Mouse (Mus musculus) limb, embryonic 13.5 days (tissue): ENCODE measurements around the gene Hps4. TPM values are rescaled to one million over a fixed set of nuclear protein-coding genes. Genes with fewer than 3 reads are reported as not detected.

Experiments
- ATAC-seq: fragments of 200-750 bp; cut with Nextera tagmentation; 2 replicates; pipeline ENCODE4 v1.8.0; 2017; ENCODE audit warnings: low read depth, moderate number of reproducible peaks, moderate TSS enrichment; ENCODE audit not compliant: low FRiP score
- H3K27ac ChIP-seq: fragments of 300-500 bp; sonication (generic); 2 replicates; pipeline ENCODE4 v1.5.1; 2015; ENCODE audit warnings: inconsistent platforms, mild to moderate bottlenecking, moderate library complexity
- H3K27me3 ChIP-seq: fragments of 300-500 bp; sonication (generic); 2 replicates; pipeline ENCODE4 v1.6.1; 2015; ENCODE audit warnings: mild to moderate bottlenecking, inconsistent platforms
- H3K36me3 ChIP-seq: fragments of 300-500 bp; sonication (generic); 2 replicates; pipeline ENCODE4 v1.6.1; 2015; ENCODE audit warnings: inconsistent platforms, mild to moderate bottlenecking, moderate library complexity
- H3K4me1 ChIP-seq: fragments of 300-500 bp; sonication (generic); 2 replicates; pipeline ENCODE4 v1.6.1; 2015; ENCODE audit warnings: inconsistent platforms
- H3K4me2 ChIP-seq: fragments of 300-500 bp; sonication (generic); replicated peaks from 2 replicates; pipeline ENCODE4 v1.6.1; 2015; ENCODE audit warnings: inconsistent platforms, mild to moderate bottlenecking, moderate library complexity
- H3K4me3 ChIP-seq: fragments of 300-500 bp; sonication (generic); 2 replicates; pipeline ENCODE4 v1.5.1; 2015; ENCODE audit warnings: moderate library complexity, mild to moderate bottlenecking, inconsistent platforms
- H3K9ac ChIP-seq: fragments of 300-500 bp; sonication (generic); 2 replicates; pipeline ENCODE4 v1.6.1; 2015; ENCODE audit warnings: mild to moderate bottlenecking, inconsistent platforms
- H3K9me3 ChIP-seq: fragments of 300-500 bp; sonication (generic); 2 replicates; pipeline ENCODE4 v1.6.1; 2016; ENCODE audit warnings: inconsistent platforms
- WGBS: fragments of 180-500 bp; shearing (Covaris S2); methylation state at CpG from one replicate; pipeline ENCODE4 v1.1.7; 2015; 5-methylcytosine and 5-hydroxymethylcytosine counted together
- polyA plus RNA-seq: library from polyadenylated mRNA; unstranded; fragments of >200 nt; fragmentation: Nextera tagmentation; extraction: Ambion mirVana; gene quantifications from 2 replicates; pipeline ENCODE4 v1.2.1, GENCODE M21; 2015

The Hps4 gene
- polyA plus RNA-seq, 1 experiment from 2014 or later = 43.6 TPM

DNA sequence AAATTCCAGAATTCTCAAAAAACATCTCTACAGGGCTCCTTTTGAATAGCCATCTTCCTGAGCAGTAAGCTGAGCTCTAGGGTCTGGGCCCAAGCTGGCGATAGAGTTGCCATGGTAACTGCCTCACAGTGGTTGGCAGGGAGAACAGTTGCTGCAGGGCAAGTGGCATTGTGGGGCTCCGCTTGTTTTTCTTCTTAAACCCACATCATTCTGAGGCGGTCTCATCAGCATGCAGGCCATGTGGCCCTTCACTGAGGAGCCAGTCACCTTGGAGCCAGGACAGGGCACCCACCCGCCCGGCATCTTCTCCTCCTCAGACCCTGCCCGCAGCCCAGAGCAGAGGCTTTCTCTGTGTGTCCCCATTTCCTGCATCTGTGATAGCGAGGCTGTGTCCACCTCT, 29.1 kb downstream of the Hps4 start:
- Histone ChIP-seq H3K36me3 (peaks cover 92% of the 10 kb centered on the region), H3K9ac (no peak overlapping the region), H3K27ac (no peak overlapping the region), H3K27me3 (no peaks in the 10 kb centered on the region), H3K4me2 (no peak overlapping the region), H3K4me1 (no peaks in the 10 kb centered on the region), H3K9me3 (no peaks in the 10 kb centered on the region), H3K4me3 (no peak overlapping the region)
- WGBS = 71% methylated on average over 7 of the region's 7 CpGs
- no peak for ATAC-seq

- H3K36me3 ChIP-seq = peaks cover 91% of the 10 kb centered on the region
- H3K4me3 ChIP-seq = no peak overlapping the region
- H3K27ac ChIP-seq = no peak overlapping the region
- H3K9me3 ChIP-seq = no peaks in the 10 kb centered on the region
- no peak overlapping the region for H3K9ac ChIP-seq
- no peaks in the 10 kb centered on the region for H3K27me3 ChIP-seq
- no peaks in the 10 kb centered on the region for H3K4me1 ChIP-seq
- WGBS = 87% methylated on average over 4 of the region's 4 CpGs
- ATAC-seq = no peak
- no peak overlapping the region for H3K4me2 ChIP-seq
Measured at GRCm38 (mm10) chr5:112376111-112376510, 33.2 kb downstream of the Hps4 start.

DNA sequence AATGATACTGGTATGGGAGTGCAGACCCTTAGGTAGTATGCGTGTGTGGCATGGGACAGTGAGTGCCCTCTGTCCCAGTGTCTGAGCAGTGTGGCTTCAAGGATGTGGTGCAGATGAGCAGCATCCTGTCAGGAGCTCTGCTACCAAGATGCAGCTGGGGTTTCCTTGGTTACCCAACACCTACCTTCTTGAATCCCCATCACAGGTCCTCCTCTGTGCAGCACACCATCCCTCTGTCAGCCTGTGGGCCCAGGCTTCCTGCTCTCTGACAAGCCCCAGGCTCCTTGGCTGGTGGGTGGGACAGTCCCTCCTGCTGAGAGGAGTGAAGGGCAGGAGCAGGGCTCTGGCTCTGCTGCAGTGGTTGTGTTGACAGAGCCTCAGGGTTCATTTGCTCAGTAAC, 34.5 kb downstream of the Hps4 start:
- Histone ChIP-seq H3K27ac (no peak overlapping the region), H3K36me3 (peaks cover 80% of the 10 kb centered on the region), H3K4me2 (no peak overlapping the region), H3K27me3 (no peaks in the 10 kb centered on the region), H3K9ac (no peak overlapping the region; the same call in 1 of the 2 replicates), H3K4me3 (no peak overlapping the region), H3K9me3 (no peaks in the 10 kb centered on the region), H3K4me1 (peaks cover 2% of the 10 kb centered on the region; the same call in 1 of the 2 replicates)
- no peak for ATAC-seq
- 80% methylated on average over 1 of the region's 1 CpGs for WGBS

DNA sequence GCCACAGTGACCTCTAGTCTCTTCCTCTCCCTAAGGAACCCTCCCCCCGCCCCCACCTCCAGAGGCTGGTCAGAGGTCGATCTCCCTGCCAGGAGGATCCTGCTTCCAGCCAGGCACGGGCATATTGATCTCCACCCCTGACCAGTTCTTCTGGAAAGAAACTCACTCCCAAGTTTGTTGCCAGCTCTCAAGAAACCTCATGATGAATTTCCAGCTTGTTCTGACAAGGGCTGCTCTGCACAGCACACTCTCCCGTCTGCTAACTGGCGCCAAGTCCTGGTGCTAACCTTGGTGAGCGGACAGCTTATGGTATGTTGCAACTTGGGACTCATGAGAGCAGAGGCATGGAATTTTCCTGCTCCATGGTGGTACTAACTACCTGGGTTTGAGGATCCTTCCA, 35.8 kb downstream of the Hps4 start:
- H3K9ac ChIP-seq = no peak overlapping the region
- no peak overlapping the region for H3K4me2 ChIP-seq
- H3K36me3 ChIP-seq = peaks cover 66% of the 10 kb centered on the region
- H3K27me3 ChIP-seq = no peaks in the 10 kb centered on the region
- 76% methylated on average over 6 of the region's 6 CpGs for WGBS
- H3K9me3 ChIP-seq = no peaks in the 10 kb centered on the region
- H3K4me1 ChIP-seq = peaks cover 14% of the 10 kb centered on the region
- no peak overlapping the region for H3K4me3 ChIP-seq
- no peak for ATAC-seq
- no peak overlapping the region for H3K27ac ChIP-seq

- Histone ChIP-seq H3K27me3 (no peaks in the 10 kb centered on the region), H3K4me3 (no peak overlapping the region), H3K27ac (no peak overlapping the region), H3K36me3 (peaks cover 58% of the 10 kb centered on the region), H3K9ac (no peak overlapping the region; the same call in 1 of the 2 replicates), H3K4me2 (no peak overlapping the region), H3K9me3 (no peaks in the 10 kb centered on the region), H3K4me1 (peaks cover 14% of the 10 kb centered on the region)
- 89% methylated on average over 11 of the region's 11 CpGs for WGBS
- no peak for ATAC-seq
Measured at GRCm38 (mm10) chr5:112381154-112381553, 38.3 kb downstream of the Hps4 start.

DNA sequence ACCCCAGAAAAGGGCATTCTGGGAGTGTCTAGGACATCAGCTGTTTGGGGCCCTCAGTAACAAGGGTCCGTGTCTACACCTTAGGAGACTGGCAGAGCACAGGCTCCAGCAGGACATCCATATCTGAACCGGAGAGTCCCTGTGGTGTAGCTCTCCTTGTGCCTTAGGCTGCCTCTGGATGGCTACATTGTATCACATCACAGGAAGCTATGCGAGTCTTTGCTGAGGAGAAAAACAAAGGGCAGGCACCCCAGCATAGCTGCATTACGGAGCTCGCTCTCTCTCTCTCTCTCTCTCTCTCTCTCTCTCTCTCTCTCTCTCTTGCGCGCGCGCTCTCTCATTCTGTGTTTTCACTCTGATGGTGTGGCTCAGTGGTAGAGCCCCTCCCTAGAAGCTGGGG, 39.2 kb downstream of the Hps4 start:
- H3K36me3 ChIP-seq = peaks cover 63% of the 10 kb centered on the region
- no peak for ATAC-seq
- H3K4me3 ChIP-seq = no peak overlapping the region
- H3K27ac ChIP-seq = no peak overlapping the region
- peaks cover 14% of the 10 kb centered on the region for H3K4me1 ChIP-seq
- no peaks in the 10 kb centered on the region for H3K27me3 ChIP-seq
- H3K9ac ChIP-seq = no peak overlapping the region
- 84% methylated on average over 9 of the region's 9 CpGs for WGBS
- H3K9me3 ChIP-seq = no peaks in the 10 kb centered on the region
- no peak overlapping the region for H3K4me2 ChIP-seq

- Histone ChIP-seq H3K4me1 (peaks cover 14% of the 10 kb centered on the region), H3K27me3 (no peaks in the 10 kb centered on the region), H3K27ac (peak overlapping the region; percentile 55; the same call in 1 of the 2 replicates), H3K36me3 (peaks cover 61% of the 10 kb centered on the region), H3K9me3 (no peaks in the 10 kb centered on the region), H3K9ac (no peak overlapping the region; the same call in 1 of the 2 replicates), H3K4me3 (no peak overlapping the region), H3K4me2 (no peak overlapping the region)
- peak; percentile 80 for ATAC-seq
- 46% methylated on average over 16 of the region's 17 CpGs for WGBS
Measured at GRCm38 (mm10) chr5:112382641-112383330, 39.9 kb downstream of the Hps4 start.

- peaks cover 18% of the 10 kb centered on the region for H3K4me1 ChIP-seq
- no peak overlapping the region for H3K9ac ChIP-seq
- H3K4me3 ChIP-seq = no peak overlapping the region
- 92% methylated on average over 13 of the region's 13 CpGs for WGBS
- no peak for ATAC-seq
- H3K27ac ChIP-seq = no peak overlapping the region
- H3K36me3 ChIP-seq = peaks cover 43% of the 10 kb centered on the region
- H3K27me3 ChIP-seq = no peaks in the 10 kb centered on the region
- H3K9me3 ChIP-seq = no peaks in the 10 kb centered on the region
- no peak overlapping the region for H3K4me2 ChIP-seq
Measured at GRCm38 (mm10) chr5:112384805-112385472, 42.1 kb downstream of the Hps4 start.

GRCm38 (mm10) chr5:112385973-112386372, 43.1 kb downstream of the Hps4 start:
- Histone ChIP-seq H3K4me3 (no peak overlapping the region), H3K9me3 (no peaks in the 10 kb centered on the region), H3K4me2 (no peak overlapping the region), H3K27ac (no peak overlapping the region), H3K4me1 (peaks cover 18% of the 10 kb centered on the region), H3K36me3 (peaks cover 42% of the 10 kb centered on the region), H3K27me3 (no peaks in the 10 kb centered on the region), H3K9ac (no peak overlapping the region)
- 83% methylated on average over 2 of the region's 2 CpGs for WGBS
- no peak for ATAC-seq

GRCm38 (mm10) chr5:112389352-112389751, 46.5 kb downstream of the Hps4 start:
- Histone ChIP-seq H3K27me3 (peaks cover 29% of the 10 kb centered on the region), H3K36me3 (peaks cover 48% of the 10 kb centered on the region), H3K9ac (0 out of 2 replicates have a peak overlapping the region, but pooled peaks have one; percentile 4), H3K27ac (no peak overlapping the region), H3K4me1 (peaks cover 13% of the 10 kb centered on the region), H3K4me2 (no peak overlapping the region), H3K9me3 (no peaks in the 10 kb centered on the region), H3K4me3 (no peak overlapping the region)
- 72% methylated on average over 9 of the region's 9 CpGs for WGBS
- no peak for ATAC-seq

GRCm38 (mm10) chr5:112391002-112391401, 48.1 kb downstream of the Hps4 start:
- Histone ChIP-seq H3K4me2 (no peak overlapping the region), H3K36me3 (peaks cover 33% of the 10 kb centered on the region), H3K4me3 (no peak overlapping the region), H3K9ac (no peak overlapping the region; the same call in 1 of the 2 replicates), H3K27me3 (peaks cover 29% of the 10 kb centered on the region), H3K4me1 (peaks cover 16% of the 10 kb centered on the region), H3K27ac (no peak overlapping the region), H3K9me3 (no peaks in the 10 kb centered on the region)
- no peak for ATAC-seq
- WGBS = 51% methylated on average over 16 of the region's 16 CpGs

GRCm38 (mm10) chr5:112391676-112392323, 48.9 kb downstream of the Hps4 start:
- 70% methylated on average over 27 of the region's 27 CpGs for WGBS
- no peaks in the 10 kb centered on the region for H3K9me3 ChIP-seq

More at GRCm38 (mm10) chr5:112391676-112392323, 48.9 kb downstream of the Hps4 start:
- H3K36me3 ChIP-seq = peaks cover 25% of the 10 kb centered on the region
- H3K27me3 ChIP-seq = peaks cover 29% of the 10 kb centered on the region
- H3K9ac ChIP-seq = no peak overlapping the region; the same call in 1 of the 2 replicates
- no peak overlapping the region for H3K4me3 ChIP-seq
- ATAC-seq = no peak
- H3K4me1 ChIP-seq = peaks cover 16% of the 10 kb centered on the region
- H3K4me2 ChIP-seq = no peak overlapping the region
- no peak overlapping the region for H3K27ac ChIP-seq
